Mouse (Mus musculus): ENCODE measurements around the gene Nrf1. TPM values are rescaled to one million over a fixed set of nuclear protein-coding genes. Genes with fewer than 3 reads are reported as not detected.
A peak's percentile ranks its signal among the peaks of the same experiment; 100 is the strongest.

Nrf1 gene
- total RNA-seq, 2 experiments from 2014 or later: 23.6 to 26.8 TPM

DNA sequence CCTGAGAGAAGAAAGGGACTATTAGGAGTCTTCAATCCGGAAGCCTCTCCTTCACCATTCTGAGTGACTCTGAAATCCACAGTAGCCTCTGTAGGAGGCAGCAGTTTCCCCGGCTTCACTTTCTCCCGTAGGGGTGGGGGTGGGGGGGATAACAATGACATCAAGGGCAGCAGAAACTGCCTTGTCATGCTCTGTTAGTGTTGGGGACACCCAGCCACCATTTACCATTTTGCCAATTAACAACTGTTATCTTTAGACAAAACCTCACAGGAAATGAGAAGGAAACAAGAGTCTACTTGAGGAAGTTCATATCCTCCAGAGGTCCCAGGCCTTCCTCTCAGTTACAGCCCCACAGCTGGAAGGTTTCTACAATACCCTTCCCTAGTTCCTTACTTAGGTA is 87.8 kb downstream of the Nrf1 start:
- intact Hi-C loops (cut with DNase I): no loop called here
- no peak for DNase-seq (ENCODE audit: low spot score in 2 of 2)

- no peak for DNase-seq (ENCODE audit: low spot score in 2 of 2)
- intact Hi-C loops (cut with DNase I): no loop called here
These were observed 89.4 kb downstream of the Nrf1 start for GRCm38 (mm10) chr6:30137227-30137626.

GRCm38 (mm10) chr6:30139329-30140045 is 91.7 kb downstream of the Nrf1 start:
- intact Hi-C loops (cut with DNase I): no loop called here
- no peak for DNase-seq (ENCODE audit: low spot score in 2 of 2)

DNA sequence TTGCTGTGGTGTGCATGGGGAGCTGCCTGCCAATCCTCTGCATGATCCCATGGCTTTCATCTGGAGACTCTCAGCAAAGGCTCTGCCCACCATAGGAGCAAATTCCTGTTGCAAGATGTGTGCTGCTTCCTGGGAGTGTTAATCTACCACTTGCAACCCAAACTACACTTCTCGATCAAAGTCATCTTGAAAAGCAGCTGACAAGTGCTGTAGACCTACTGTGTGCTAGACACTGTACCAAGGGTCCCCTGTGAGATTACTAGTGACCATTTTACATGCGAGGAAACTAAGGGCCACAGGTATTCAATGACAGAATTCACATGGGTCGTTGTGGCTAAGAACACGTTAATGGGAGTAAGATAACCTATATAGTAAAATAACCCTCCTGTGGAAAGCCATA is 95.5 kb downstream of the Nrf1 start:
- intact Hi-C loops (cut with DNase I): no loop called here
- no peak for DNase-seq (ENCODE audit: low spot score in 2 of 2)

DNA sequence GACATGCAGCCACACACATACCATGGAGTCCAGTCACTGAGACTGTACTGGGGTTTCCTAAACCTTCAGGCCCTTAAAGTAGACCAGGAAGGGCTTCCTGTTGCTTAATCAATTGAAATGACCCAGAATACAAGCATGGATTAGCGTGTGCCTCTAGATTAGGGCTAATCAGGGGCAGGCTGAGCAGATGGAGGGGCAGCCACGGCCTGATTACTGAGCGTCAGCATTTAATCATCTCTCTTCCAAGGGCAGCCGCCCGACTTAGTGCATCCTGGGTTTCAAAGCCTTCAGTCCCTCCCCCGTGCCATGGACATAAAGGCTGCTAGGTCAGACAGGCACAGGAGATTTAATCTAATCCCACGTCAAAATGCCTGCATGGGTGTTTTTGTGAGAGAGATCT is 99.3 kb downstream of the Nrf1 start:
- intact Hi-C loops (cut with DNase I): no loop called here
- DNase-seq (ENCODE audit: low spot score in 2 of 2): no peak

GRCm38 (mm10) chr6:30147753-30148152 is 100.0 kb downstream of the Nrf1 start:
- DNase-seq (ENCODE audit: low spot score in 2 of 2): no peak
- intact Hi-C loops (cut with DNase I): no loop called here

GRCm38 (mm10) chr6:30150471-30150870 is 102.7 kb downstream of the Nrf1 start:
- DNase-seq (ENCODE audit: low spot score in 2 of 2): no peak
- intact Hi-C loops (cut with DNase I): no loop called here

DNA sequence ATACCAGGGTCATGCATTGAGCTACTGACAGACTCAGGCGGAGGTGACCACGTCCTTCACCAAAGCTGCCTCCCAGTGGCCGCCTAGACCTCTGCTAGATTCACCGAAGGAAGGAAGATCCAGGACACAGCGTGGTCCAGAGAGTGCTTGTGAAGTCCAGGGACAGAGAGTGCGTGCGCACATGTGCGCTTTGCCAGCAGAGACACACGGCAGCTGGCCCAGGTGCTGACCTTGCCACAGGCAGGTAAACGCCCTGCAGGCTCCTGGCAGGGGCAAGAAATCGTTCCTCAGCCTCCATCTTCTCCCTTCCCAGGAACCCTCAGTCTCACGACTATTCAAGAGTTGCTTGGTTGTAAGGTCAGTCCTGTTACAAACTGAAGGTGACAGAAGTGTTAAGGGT is 104.4 kb downstream of the Nrf1 start:
- intact Hi-C loops (cut with DNase I): no loop called here
- no peak for DNase-seq (ENCODE audit: low spot score in 2 of 2)

DNA sequence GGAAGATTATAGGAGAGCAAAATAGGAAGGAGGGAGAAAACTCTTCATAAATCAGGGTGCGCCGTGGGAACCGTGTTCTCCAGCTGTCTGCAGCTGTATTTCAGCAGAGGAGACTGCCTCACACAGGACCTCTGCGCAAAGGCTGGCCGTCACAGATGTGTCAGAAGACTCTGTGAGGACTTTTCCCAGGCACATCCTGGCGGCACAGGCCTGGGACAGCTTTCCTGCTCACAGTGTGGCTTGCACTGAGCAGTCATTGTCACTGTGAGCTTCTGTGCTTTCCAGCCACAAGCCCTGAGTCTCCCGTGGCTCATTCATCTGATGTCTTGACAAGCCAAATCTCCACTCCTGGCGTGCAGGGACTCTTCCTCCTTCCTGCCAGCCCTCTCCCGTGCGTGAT is 104.9 kb downstream of the Nrf1 start:
- no peak for DNase-seq (ENCODE audit: low spot score in 2 of 2)
- intact Hi-C loops (cut with DNase I): no loop called here

- no peak for DNase-seq (ENCODE audit: low spot score in 2 of 2)
- intact Hi-C loops (cut with DNase I): no loop called here
These were observed 105.3 kb downstream of the Nrf1 start for GRCm38 (mm10) chr6:30153076-30153475.

DNA sequence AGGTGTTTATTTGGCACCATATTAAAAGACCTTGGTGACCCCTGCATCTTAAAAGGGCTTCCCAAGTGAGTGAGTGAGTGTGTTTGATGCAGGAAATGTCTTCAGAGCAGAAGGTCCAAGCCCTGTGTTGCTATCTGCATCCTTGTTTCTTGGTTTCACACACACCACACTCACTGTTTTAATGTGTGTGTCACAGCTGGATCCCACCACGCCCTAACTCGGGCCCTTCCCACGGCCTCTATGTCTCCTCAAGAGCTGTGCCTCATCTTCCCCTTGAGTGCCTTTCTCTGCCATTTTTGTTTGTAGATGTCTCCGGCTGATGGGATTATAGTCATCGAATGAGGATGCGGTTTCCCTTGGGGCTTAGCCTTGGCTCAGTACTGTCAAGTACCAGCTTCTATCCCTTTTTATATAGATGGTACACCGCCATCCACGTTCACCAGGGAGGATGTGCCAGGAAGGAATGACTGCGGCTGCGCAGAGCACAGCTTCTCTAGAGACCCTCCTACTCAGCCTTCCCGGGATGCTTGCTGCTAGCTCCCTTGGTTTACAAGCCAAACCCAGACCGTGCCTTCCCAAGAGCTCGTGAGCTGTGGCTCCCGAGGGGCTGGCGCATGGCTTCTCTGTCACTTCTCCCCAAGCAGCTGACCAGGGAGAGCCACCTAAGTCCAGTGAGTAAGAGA is 106.1 kb downstream of the Nrf1 start:
- intact Hi-C loops (cut with DNase I): no loop called here

DNA sequence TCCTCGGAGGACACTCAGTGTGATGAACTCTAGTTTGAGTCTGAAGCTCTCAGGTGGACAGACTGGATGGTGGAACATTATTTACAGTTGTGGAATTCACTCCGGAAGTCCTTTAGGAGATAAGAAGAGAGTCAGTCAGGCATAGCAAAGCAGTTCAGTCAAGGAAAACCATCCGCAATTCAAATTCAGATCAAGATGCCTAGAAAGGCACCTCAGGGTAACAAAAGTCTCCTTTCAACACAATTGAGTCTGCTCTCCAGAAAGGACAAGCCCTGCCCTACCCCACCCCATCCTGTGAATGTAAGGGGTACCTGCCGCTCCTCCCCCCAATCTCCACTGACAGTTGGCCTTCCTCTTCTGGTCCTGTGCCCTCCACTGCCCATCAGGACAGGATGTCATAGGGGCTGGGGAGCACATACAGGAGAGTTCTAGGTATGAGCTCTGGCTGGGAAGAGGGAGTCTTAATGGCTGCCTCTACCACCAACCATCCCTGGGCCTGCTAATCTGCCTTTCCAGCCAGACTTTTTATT is 111.8 kb downstream of the Nrf1 start:
- intact Hi-C loops (cut with DNase I): loop anchor here (5.0 kb wide), 1 partner anchor 157 kb away; no protein-coding TSS in a partner anchor

More for the DNA sequence above, 106.1 kb downstream of the Nrf1 start:
- no peak for DNase-seq (ENCODE audit: low spot score in 2 of 2)

DNA sequence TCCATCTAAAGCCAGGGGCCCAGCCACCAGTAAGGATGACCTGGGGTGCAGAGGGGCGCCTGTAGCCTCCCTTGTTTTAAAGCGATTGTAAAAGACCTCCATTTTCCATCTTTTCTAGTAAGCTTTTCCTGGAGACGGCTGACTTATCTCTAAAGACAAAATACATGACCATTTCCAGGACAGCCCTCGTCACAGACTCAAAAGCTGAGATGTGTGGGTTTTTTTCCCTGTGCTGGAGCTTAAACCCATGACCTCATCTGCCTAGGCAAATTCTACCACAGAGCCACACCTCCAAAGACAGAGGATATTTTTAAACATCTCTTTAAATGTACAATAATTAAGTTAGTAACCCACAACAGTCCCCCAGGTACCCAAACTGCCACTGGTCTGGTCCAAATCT is 112.6 kb downstream of the Nrf1 start:
- intact Hi-C loops (cut with DNase I): loop anchor here (5.0 kb wide), 1 partner anchor 158 kb away; no protein-coding TSS in a partner anchor
- DNase-seq (ENCODE audit: low spot score in 2 of 2): no peak

More for the DNA sequence above, 111.8 kb downstream of the Nrf1 start:
- no peak for DNase-seq (ENCODE audit: low spot score in 2 of 2)

GRCm38 (mm10) chr6:30161618-30162017 is 113.8 kb downstream of the Nrf1 start:
- intact Hi-C loops (cut with DNase I): loop anchor here (5.0 kb wide), 1 partner anchor 159 kb away; no protein-coding TSS in a partner anchor

DNA sequence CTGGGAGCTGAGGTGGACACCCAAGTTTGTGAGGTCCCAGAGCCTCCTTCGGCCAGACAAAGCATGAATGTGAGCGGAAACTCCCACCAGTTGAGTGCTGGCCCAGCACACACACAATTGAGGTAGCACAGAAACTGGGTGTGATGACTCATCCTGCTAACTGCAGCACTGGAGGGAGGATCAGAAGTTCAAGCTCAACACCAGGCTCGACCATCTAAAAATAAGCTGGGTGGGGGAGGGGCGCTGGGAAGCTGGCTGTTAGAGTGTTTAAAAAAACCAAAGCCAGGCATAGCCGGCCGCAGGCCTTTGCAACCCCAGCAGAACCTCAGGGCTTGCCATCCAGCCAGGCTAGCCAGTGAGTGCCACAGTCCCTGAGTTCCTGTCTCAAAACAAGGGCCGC is 114.3 kb downstream of the Nrf1 start:
- DNase-seq (ENCODE audit: low spot score in 2 of 2): peak in 1 of 2 experiments; percentile 26
- intact Hi-C loops (cut with DNase I): loop anchor here (5.0 kb wide), 1 partner anchor 160 kb away; no protein-coding TSS in a partner anchor

More at GRCm38 (mm10) chr6:30161618-30162017, 113.8 kb downstream of the Nrf1 start:
- no peak for DNase-seq (ENCODE audit: low spot score in 2 of 2)

DNA sequence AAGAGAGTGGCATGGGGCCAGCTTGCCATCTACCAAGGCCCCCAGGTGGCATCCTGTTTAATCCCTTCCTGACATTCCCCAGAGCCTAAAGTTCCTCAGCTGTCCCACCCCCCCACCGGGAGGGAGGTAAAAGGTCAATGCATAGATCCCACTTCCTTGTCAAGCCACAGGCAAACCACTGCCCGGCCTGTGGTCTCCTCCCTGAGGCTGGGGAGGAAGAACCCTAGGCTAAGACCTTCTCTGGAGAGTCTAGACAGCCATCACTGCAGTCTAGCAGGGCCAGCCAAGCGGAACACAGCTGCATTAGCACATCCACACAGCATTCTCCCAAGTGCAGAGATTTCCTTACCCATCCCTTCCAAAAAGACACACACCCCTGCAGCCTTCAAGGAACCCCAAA is 118.6 kb downstream of the Nrf1 start:
- no peak for DNase-seq (ENCODE audit: low spot score in 2 of 2)
- intact Hi-C loops (cut with DNase I): no loop called here

- intact Hi-C loops (cut with DNase I): no loop called here
- DNase-seq (ENCODE audit: low spot score in 2 of 2): no peak
These were observed 119.4 kb downstream of the Nrf1 start for GRCm38 (mm10) chr6:30167192-30167591.

GRCm38 (mm10) chr6:30168275-30168674 is 120.5 kb downstream of the Nrf1 start:
- no peak for DNase-seq (ENCODE audit: low spot score in 2 of 2)
- intact Hi-C loops (cut with DNase I): no loop called here

GRCm38 (mm10) chr6:30169148-30169547 is 121.4 kb downstream of the Nrf1 start:
- intact Hi-C loops (cut with DNase I): no loop called here
- DNase-seq (ENCODE audit: low spot score in 2 of 2): no peak

- DNase-seq (ENCODE audit: low spot score in 2 of 2): no peak
- intact Hi-C loops (cut with DNase I): no loop called here
These were observed 123.4 kb downstream of the Nrf1 start for GRCm38 (mm10) chr6:30171226-30171625.

DNA sequence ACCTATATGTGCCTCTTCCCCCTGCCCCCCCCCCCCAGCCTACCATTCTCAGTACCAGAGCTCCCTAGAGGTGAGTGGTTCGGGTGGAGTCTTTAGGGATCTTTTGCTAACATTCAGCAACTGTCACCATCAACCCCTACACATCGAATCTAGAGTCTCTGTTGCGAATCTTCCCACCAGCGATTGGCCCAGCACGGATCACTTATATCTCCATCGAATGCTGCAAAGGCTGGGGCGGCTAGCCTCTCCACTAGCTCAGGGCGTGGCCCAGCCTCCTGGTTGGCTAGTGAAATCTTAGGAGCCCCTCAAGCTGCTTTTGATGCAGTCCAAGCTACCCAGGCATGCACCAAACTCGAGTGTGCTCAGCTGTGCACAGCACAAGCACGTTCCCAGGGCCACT is 124.2 kb downstream of the Nrf1 start:
- DNase-seq (ENCODE audit: low spot score in 2 of 2): no peak
- intact Hi-C loops (cut with DNase I): no loop called here
